Mouse (Mus musculus) intestine, embryonic 15.5 days (tissue): ENCODE measurements around the gene Ppard. TPM values are rescaled to one million over a fixed set of nuclear protein-coding genes. Genes with fewer than 3 reads are reported as not detected.

ENCODE experiments used
- ATAC-seq: fragments of 200-750 bp; cut with Nextera tagmentation; 2 replicates; pipeline ENCODE4 v1.8.0; 2017; ENCODE audit warnings: moderate TSS enrichment, moderate library complexity
- H3K27ac ChIP-seq: fragments of 300-500 bp; sonication (generic); 2 replicates; pipeline ENCODE4 v1.5.1; 2015; ENCODE audit warnings: mild to moderate bottlenecking, inconsistent platforms
- H3K27me3 ChIP-seq: fragments of 300-500 bp; sonication (generic); replicated peaks from 2 replicates; pipeline ENCODE4 v1.6.1; 2015; ENCODE audit warnings: inconsistent platforms
- H3K36me3 ChIP-seq: fragments of 300-500 bp; sonication (generic); 2 replicates; pipeline ENCODE4 v1.6.1; 2015; ENCODE audit warnings: inconsistent platforms
- H3K4me1 ChIP-seq: fragments of 300-500 bp; sonication (generic); replicated peaks from 2 replicates; pipeline ENCODE4 v1.6.1; 2015; ENCODE audit warnings: inconsistent platforms
- H3K4me2 ChIP-seq: fragments of 300-500 bp; sonication (generic); replicated peaks from 2 replicates; pipeline ENCODE4 v1.6.1; 2015; ENCODE audit warnings: mild to moderate bottlenecking, inconsistent platforms
- H3K4me3 ChIP-seq: fragments of 300-500 bp; sonication (generic); replicated peaks from 2 replicates; pipeline ENCODE4 v1.5.1; 2015; ENCODE audit warnings: inconsistent platforms
- H3K9ac ChIP-seq: fragments of 300-500 bp; sonication (generic); 2 replicates; pipeline ENCODE4 v1.6.1; 2015; ENCODE audit warnings: inconsistent platforms
- H3K9me3 ChIP-seq: fragments of 300-500 bp; sonication (generic); 2 replicates; pipeline ENCODE4 v1.6.1; 2016; ENCODE audit warnings: inconsistent platforms
- WGBS: fragments of 180-500 bp; shearing (Covaris S2); methylation state at CpG from one replicate; pipeline ENCODE4 v1.1.7; 2015; 5-methylcytosine and 5-hydroxymethylcytosine counted together
- polyA plus RNA-seq: library from polyadenylated mRNA; unstranded; fragments of >200 nt; fragmentation: Nextera tagmentation; extraction: Ambion mirVana; gene quantifications from 2 replicates; pipeline ENCODE4 v1.2.1, GENCODE M21; 2015

The Ppard gene
- 1.8 and 1.9 TPM in 2 replicates for polyA plus RNA-seq

DNA sequence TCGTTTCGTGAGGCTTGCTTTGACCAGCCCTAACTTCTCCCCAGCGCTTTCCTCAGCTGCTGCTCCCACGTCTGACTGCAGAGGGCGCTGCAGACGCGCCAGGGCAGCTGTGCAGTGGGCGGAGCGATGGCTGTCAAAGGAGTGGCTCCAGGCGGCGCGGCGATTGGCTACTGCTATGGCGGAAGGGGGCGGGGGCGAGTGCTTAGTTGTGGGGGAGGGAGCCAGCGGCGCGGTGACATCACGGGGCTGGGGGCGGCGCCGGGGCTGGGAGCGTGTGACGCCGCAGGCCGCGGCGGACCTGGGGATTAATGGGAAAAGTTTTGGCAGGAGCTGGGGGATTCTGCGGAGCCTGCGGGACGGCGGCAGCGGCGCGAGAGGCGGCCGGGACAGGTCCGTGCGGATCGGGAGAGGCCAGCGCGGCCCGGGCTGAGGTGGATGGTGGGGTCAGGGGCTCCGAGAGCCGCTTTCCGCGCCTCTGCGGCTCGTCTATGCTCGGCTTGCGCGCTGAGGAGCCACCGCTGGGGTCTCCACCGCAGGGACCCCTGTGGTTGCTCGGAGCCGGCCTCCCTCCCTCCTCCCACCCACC, at the start of gene Ppard:
Gene Ppard (plus strand): TSS at position 226 of the 586 bp plus-strand sequence.
- H3K9me3 ChIP-seq: no peaks in the 10 kb centered on the region
- peak within 1 kb of the TSS; percentile 92 for H3K4me3 ChIP-seq
- H3K27ac ChIP-seq: peak within 1 kb of the TSS; percentile 80
- peak within 1 kb of the TSS; percentile 81 for H3K4me2 ChIP-seq
- peak within 1 kb of the TSS; percentile 92 for H3K9ac ChIP-seq
- 0 out of 2 replicates have a peak, but pooled peaks cover 2% of the 10 kb centered on the region for H3K36me3 ChIP-seq
- H3K4me1 ChIP-seq: peaks cover 9% of the 10 kb centered on the region; the same call in 1 of the 2 replicates
- WGBS: under 1% methylated on average over 57 of the region's 57 CpGs
- no peaks in the 10 kb centered on the region for H3K27me3 ChIP-seq
- peak; percentile 97 for ATAC-seq

DNA sequence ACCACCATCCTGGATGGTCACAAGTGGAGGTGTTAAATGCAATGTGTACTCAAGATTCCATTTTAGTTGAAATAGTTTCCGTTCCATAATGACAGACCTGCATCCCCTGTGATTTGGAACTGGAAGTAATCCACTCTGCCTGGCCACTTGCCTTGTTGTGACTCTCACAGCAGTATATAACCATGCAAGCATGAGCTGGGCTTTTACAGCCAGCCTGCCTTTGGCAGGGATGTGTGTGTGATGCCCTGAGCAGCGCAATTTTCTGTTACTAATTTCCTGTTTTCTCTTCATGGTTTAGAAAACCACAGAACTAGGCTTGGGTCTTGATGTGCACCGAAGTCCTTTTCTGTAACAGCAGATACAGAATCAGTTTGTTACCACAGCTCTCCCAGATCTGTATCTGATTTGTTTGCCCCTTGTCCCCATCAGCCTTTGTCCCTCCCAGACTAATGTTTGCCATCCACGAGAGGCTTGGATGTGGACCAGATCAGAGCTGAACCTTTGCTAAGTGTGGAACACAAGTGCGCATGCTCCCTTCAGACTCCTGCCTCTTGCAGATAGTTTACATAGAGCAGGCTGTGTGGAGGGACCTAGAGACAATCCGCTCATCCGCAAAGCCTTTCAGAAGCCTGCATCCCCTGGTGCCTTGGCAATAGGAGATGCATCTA, 47.4 kb upstream of the Ppard start:
- Histone ChIP-seq H3K4me3 (no peak overlapping the region), H3K9me3 (no peaks in the 10 kb centered on the region), H3K27ac (no peak overlapping the region), H3K27me3 (no peaks in the 10 kb centered on the region), H3K4me2 (no peak overlapping the region), H3K4me1 (peaks cover 10% of the 10 kb centered on the region), H3K9ac (no peak overlapping the region), H3K36me3 (0 out of 2 replicates have a peak, but pooled peaks cover 4% of the 10 kb centered on the region)
- 72% methylated on average over 7 of the region's 7 CpGs for WGBS
- ATAC-seq: no peak

GRCm38 (mm10) chr17:28188313-28188712, 44.2 kb upstream of the Ppard start:
- ATAC-seq: no peak
- Histone ChIP-seq H3K36me3 (0 out of 2 replicates have a peak, but pooled peaks cover 18% of the 10 kb centered on the region), H3K9me3 (no peaks in the 10 kb centered on the region), H3K4me3 (no peak overlapping the region), H3K9ac (no peak overlapping the region), H3K4me1 (no peaks in the 10 kb centered on the region), H3K27me3 (no peaks in the 10 kb centered on the region), H3K27ac (no peak overlapping the region), H3K4me2 (no peak overlapping the region)
- 88% methylated on average over 5 of the region's 5 CpGs for WGBS

DNA sequence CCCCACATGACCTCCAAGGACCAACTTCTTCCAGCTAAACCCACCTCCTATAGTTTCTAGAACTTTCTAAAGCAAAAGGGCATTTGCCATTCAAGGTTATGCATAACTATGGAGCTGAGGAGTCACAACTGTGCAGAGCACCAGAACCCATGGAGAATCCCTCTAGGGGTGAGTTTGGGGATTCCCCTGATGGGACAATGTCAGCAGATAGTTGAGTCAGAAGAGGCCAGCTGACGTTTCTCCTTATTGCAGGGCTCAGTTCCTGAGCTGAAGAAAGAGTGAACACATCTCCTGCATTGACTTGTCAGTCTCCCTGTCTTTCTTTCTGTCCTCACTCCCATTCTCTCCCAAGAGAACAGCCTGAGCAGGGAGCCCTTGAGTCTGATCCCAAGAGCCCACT, 39.7 kb upstream of the Ppard start:
- no peaks in the 10 kb centered on the region for H3K27me3 ChIP-seq
- no peak overlapping the region for H3K4me2 ChIP-seq
- no peak for ATAC-seq
- no peak overlapping the region for H3K9ac ChIP-seq
- WGBS: 62% methylated on average over 1 of the region's 1 CpGs
- no peak overlapping the region for H3K27ac ChIP-seq
- H3K9me3 ChIP-seq: no peaks in the 10 kb centered on the region
- no peaks in the 10 kb centered on the region for H3K4me1 ChIP-seq
- H3K36me3 ChIP-seq: peaks cover 32% of the 10 kb centered on the region
- H3K4me3 ChIP-seq: no peak overlapping the region

DNA sequence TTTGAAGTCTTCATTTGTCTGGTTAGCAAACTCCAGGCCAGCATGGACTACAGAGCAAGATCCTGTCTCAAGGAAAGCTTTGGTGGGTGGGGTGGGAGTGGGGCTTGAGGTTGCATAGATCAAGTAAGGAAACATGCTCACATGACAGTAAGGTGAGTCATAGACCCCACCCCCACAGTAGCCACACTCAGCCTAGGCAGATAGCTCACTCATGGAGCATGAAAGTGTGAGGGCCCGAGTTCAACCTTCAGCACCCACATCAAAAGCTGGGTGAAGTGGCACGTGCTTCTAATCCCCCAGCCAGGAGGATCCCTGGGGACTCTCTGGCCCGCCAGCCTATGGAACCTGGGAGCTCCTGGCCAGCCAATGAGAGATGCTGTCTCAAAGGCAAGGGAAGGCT, 38.9 kb upstream of the Ppard start:
- no peak for ATAC-seq
- 81% methylated on average over 3 of the region's 3 CpGs for WGBS
- Histone ChIP-seq H3K4me3 (no peak overlapping the region), H3K36me3 (peaks cover 32% of the 10 kb centered on the region), H3K9ac (no peak overlapping the region), H3K4me1 (no peaks in the 10 kb centered on the region), H3K27ac (no peak overlapping the region), H3K9me3 (no peaks in the 10 kb centered on the region), H3K4me2 (no peak overlapping the region), H3K27me3 (no peaks in the 10 kb centered on the region)

DNA sequence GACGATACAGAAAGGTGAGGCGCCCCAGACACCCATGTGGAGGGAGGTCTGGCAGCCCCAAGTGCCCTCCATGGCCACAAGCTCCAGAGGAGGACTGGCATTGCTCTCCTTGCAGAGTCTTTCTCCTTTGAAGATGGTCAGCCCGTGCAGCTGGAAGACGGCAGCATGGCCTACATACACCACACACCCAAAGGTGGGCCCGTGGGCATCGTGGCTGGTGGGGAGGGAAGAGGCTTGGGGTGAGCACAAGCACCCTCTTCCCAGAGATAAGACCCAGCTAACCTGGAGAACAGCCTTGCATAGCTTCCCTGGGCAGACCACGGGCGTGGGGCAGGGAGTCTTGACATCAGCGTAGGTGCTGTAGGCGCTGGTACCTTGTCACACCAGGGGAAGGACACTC, 37.5 kb upstream of the Ppard start:
- no peak overlapping the region for H3K4me2 ChIP-seq
- ATAC-seq: no peak

GRCm38 (mm10) chr17:28197646-28198045, 34.9 kb upstream of the Ppard start:
- no peak overlapping the region for H3K27ac ChIP-seq
- H3K9me3 ChIP-seq: no peaks in the 10 kb centered on the region
- ATAC-seq: no peak
- WGBS: 67% methylated on average over 18 of the region's 18 CpGs
- no peaks in the 10 kb centered on the region for H3K4me1 ChIP-seq
- H3K36me3 ChIP-seq: peaks cover 34% of the 10 kb centered on the region
- no peak overlapping the region for H3K4me2 ChIP-seq
- H3K4me3 ChIP-seq: no peak overlapping the region
- no peak overlapping the region for H3K9ac ChIP-seq
- no peaks in the 10 kb centered on the region for H3K27me3 ChIP-seq

More for the DNA sequence above, 37.5 kb upstream of the Ppard start:
- Histone ChIP-seq H3K4me1 (no peaks in the 10 kb centered on the region), H3K9ac (no peak overlapping the region), H3K27me3 (no peaks in the 10 kb centered on the region), H3K4me3 (no peak overlapping the region), H3K36me3 (peaks cover 33% of the 10 kb centered on the region), H3K27ac (no peak overlapping the region), H3K9me3 (no peaks in the 10 kb centered on the region)
- 93% methylated on average over 10 of the region's 10 CpGs for WGBS

- H3K27me3 ChIP-seq: no peaks in the 10 kb centered on the region
- no peaks in the 10 kb centered on the region for H3K9me3 ChIP-seq
- 84% methylated on average over 14 of the region's 14 CpGs for WGBS
- no peak overlapping the region for H3K27ac ChIP-seq
- H3K4me1 ChIP-seq: no peaks in the 10 kb centered on the region
- no peak for ATAC-seq
- no peak overlapping the region for H3K4me2 ChIP-seq
- no peak overlapping the region; the same call in 1 of the 2 replicates for H3K9ac ChIP-seq
- H3K36me3 ChIP-seq: peaks cover 22% of the 10 kb centered on the region
- no peak overlapping the region for H3K4me3 ChIP-seq
Observed at GRCm38 (mm10) chr17:28201982-28202381, 30.5 kb upstream of the Ppard start.

GRCm38 (mm10) chr17:28204052-28204720, 28.3 kb upstream of the Ppard start:
- no peak overlapping the region for H3K4me3 ChIP-seq

DNA sequence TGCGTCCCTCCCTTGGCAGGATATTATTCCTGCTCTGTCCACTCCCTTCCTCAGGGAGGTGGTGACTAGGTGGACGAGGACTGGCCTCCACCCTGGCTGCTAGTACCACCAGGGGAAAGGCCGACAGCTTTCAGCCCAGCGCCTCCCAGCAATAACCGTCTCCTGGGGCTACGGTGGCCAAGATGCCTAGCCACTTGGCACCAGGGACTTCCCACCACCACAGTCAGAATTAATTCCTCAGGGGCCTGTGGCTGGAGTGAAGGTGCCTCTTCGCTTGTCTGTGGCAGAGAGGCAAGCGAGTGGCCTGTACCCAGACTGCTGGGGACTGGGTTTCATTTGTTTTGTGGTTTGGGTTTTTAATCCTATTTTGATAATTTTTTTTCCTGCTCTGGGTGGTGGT, 27.1 kb upstream of the Ppard start:
- Histone ChIP-seq H3K4me3 (no peak overlapping the region), H3K4me2 (no peak overlapping the region), H3K9ac (no peak overlapping the region), H3K36me3 (peaks cover 19% of the 10 kb centered on the region), H3K4me1 (peaks cover 11% of the 10 kb centered on the region), H3K27ac (no peak overlapping the region), H3K9me3 (no peaks in the 10 kb centered on the region), H3K27me3 (no peaks in the 10 kb centered on the region)
- ATAC-seq: no peak
- WGBS: 89% methylated on average over 8 of the region's 8 CpGs

More at GRCm38 (mm10) chr17:28204052-28204720, 28.3 kb upstream of the Ppard start:
- Histone ChIP-seq H3K27ac (no peak overlapping the region), H3K4me1 (peaks cover 11% of the 10 kb centered on the region), H3K27me3 (no peaks in the 10 kb centered on the region), H3K4me2 (no peak overlapping the region), H3K36me3 (peaks cover 22% of the 10 kb centered on the region), H3K9ac (no peak overlapping the region), H3K9me3 (no peaks in the 10 kb centered on the region)
- 0 out of 2 replicates have a peak, but pooled peaks have one; percentile 27 for ATAC-seq
- WGBS: 42% methylated on average over 14 of the region's 14 CpGs

- WGBS: 71% methylated on average over 8 of the region's 8 CpGs
- Histone ChIP-seq H3K36me3 (peaks cover 8% of the 10 kb centered on the region), H3K9ac (peak overlapping the region; percentile 31), H3K4me2 (peak overlapping the region; percentile 62), H3K4me3 (no peak overlapping the region), H3K27me3 (no peaks in the 10 kb centered on the region), H3K9me3 (no peaks in the 10 kb centered on the region), H3K4me1 (peaks cover 14% of the 10 kb centered on the region), H3K27ac (peak overlapping the region; percentile 80)
- ATAC-seq: no peak
Observed at GRCm38 (mm10) chr17:28207092-28207491, 25.4 kb upstream of the Ppard start.

- 22% methylated on average over 26 of the region's 26 CpGs for WGBS
- Histone ChIP-seq H3K4me3 (peak within 1 kb of the TSS; percentile 30), H3K27ac (peak within 1 kb of the TSS; percentile 80), H3K4me2 (peak within 1 kb of the TSS; percentile 62), H3K9ac (peak within 1 kb of the TSS; percentile 44), H3K4me1 (peaks cover 16% of the 10 kb centered on the region), H3K36me3 (peaks cover 5% of the 10 kb centered on the region; the same call in 1 of the 2 replicates), H3K9me3 (no peaks in the 10 kb centered on the region), H3K27me3 (no peaks in the 10 kb centered on the region)
- peak; percentile 93 for ATAC-seq
Observed at GRCm38 (mm10) chr17:28207591-28208313, 24.7 kb upstream of the Ppard start, which contains the start of gene Def6. Gene Def6 (plus strand): TSS chr17:28207778.
